7 mouse cellular contexts compared by ENCODE assay signal in the genomic region with DNA sequence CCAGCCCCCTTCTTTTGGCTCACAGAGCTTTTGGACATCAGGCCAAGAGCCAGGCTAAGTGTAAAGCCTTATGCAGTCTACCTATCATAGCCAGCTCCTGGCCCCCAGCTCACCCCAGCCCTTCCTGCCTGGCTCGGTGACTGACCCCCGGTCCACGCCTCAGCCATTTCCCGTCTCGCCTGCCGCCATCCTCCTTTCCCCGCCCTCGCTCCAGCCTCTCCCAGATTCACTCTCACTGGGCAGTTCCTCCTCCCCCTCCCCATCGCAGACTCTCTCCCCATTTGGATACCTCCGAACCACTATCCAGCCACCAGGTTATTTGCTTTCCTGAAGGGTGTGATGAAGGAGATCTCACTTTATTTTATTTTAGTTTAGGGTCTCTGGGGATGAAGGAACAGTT. TPM values are rescaled to one million over a fixed set of nuclear protein-coding genes. Genes with fewer than 3 reads are reported as not detected.
A peak's percentile ranks its signal among the peaks of the same experiment; 100 is the strongest.
DNase-seq lines count a peak whose midpoint lies in the region; ATAC-seq and TF ChIP-seq lines count a peak whose summit lies in the region.

No protein-coding gene starts in this region.

- H3K36me3 ChIP-seq in embryonic facial prominence, embryonic 10.5 days (replicated peaks), result no peaks in the 10 kb centered on the region
- H3K36me3 ChIP-seq in hindbrain, embryonic 13.5 days, result peaks cover 3% of the 10 kb centered on the region; the same call in 1 of the 2 replicates
- no peaks in the 10 kb centered on the region for H3K36me3 ChIP-seq in lung, embryonic 14.5 days (ENCODE audit: insufficient read depth)

- H3K27ac ChIP-seq in embryonic facial prominence, embryonic 10.5 days (replicated peaks), result no peak overlapping the region
- no peak overlapping the region for H3K27ac ChIP-seq in hindbrain, embryonic 13.5 days
- H3K27ac ChIP-seq in lung, embryonic 14.5 days (ENCODE audit: low read depth), result no peak overlapping the region

- H3K4me1 ChIP-seq in embryonic facial prominence, embryonic 10.5 days, result peaks cover 54% of the 10 kb centered on the region
- peaks cover 43% of the 10 kb centered on the region for H3K4me1 ChIP-seq in hindbrain, embryonic 13.5 days (replicated peaks)
- H3K4me1 ChIP-seq in lung, embryonic 14.5 days (ENCODE audit: insufficient read depth), result peaks cover 14% of the 10 kb centered on the region; the same call in 1 of the 2 replicates

- peak; percentile 47 for DNase-seq in Muller cell, postnatal 12 days (ENCODE audit: inconsistent ontology term)
- peak; percentile 35 for DNase-seq in embryonic facial prominence, embryonic 10.5 days (ENCODE audit: low spot score)
- DNase-seq in lung, embryonic 14.5 days, result peak; percentile 22
- no peak for DNase-seq in yolk sac, embryonic 10.5 days (ENCODE audit: low spot score)
- no peak for DNase-seq in cerebellum, postnatal 25 days
- DNase-seq in spleen, postnatal 14 days (ENCODE audit: low spot score in 2 of 2), result no peak

- no peak for TF ChIP-seq CTCF in lung, embryonic 14.5 days (IDR thresholded peaks at IDR 0.05; ENCODE audit: low read depth)

- ATAC-seq in hindbrain, embryonic 13.5 days (ENCODE audit: low FRiP score), result no peak
- ATAC-seq in lung, embryonic 14.5 days (ENCODE audit: insufficient read depth), result no peak

- peak overlapping the region; percentile 43; the same call in 1 of the 2 replicates for H3K9ac ChIP-seq in hindbrain, embryonic 13.5 days
- H3K9ac ChIP-seq in lung, embryonic 14.5 days, result no peak overlapping the region

- peaks cover 86% of the 10 kb centered on the region for H3K27me3 ChIP-seq in embryonic facial prominence, embryonic 10.5 days (replicated peaks; ENCODE audit: low read depth, poor library complexity, severe bottlenecking)
- H3K27me3 ChIP-seq in hindbrain, embryonic 13.5 days, result peaks cover 88% of the 10 kb centered on the region
- peaks cover 77% of the 10 kb centered on the region for H3K27me3 ChIP-seq in lung, embryonic 14.5 days (ENCODE audit: insufficient read depth, low read length)

- WGBS in embryonic facial prominence, embryonic 10.5 days, result under 1% methylated on average over 10 of the region's 10 CpGs
- WGBS in hindbrain, embryonic 13.5 days, result 1% methylated on average over 10 of the region's 10 CpGs
- under 1% methylated on average over 10 of the region's 10 CpGs for WGBS in lung, embryonic 14.5 days

- peak overlapping the region; percentile 50 for H3K4me3 ChIP-seq in embryonic facial prominence, embryonic 10.5 days
- H3K4me3 ChIP-seq in hindbrain, embryonic 13.5 days, result peak overlapping the region; percentile 22
- peak overlapping the region; percentile 26 for H3K4me3 ChIP-seq in lung, embryonic 14.5 days (ENCODE audit: low read depth, low read length)

- H3K4me2 ChIP-seq in hindbrain, embryonic 13.5 days, result peak overlapping the region; percentile 44
- peak overlapping the region; percentile 54 for H3K4me2 ChIP-seq in lung, embryonic 14.5 days

- no peaks in the 10 kb centered on the region for H3K9me3 ChIP-seq in embryonic facial prominence, embryonic 10.5 days
- no peaks in the 10 kb centered on the region for H3K9me3 ChIP-seq in hindbrain, embryonic 13.5 days
- no peaks in the 10 kb centered on the region for H3K9me3 ChIP-seq in lung, embryonic 14.5 days (ENCODE audit: low read depth, low read length)

RNA-seq across cellular contexts. Expression of a gene that starts 0.8 kb away (rescaled TPM):
- 0.31 and 0.34 TPM in 2 replicates for polyA plus RNA-seq in embryonic facial prominence, embryonic 10.5 days (2016; fragmentation: Nextera tagmentation; extraction: Ambion mirVana)
- 1.7 and 2.2 TPM in 2 replicates for polyA plus RNA-seq in hindbrain, embryonic 13.5 days (2015; fragmentation: Nextera tagmentation; extraction: Ambion mirVana)
- 1.0 and 1.3 TPM in 2 replicates for polyA plus RNA-seq in lung, embryonic 14.5 days (2014; fragmentation: Nextera tagmentation; extraction: Ambion mirVana)

RNA-seq across cellular contexts. Expression of a gene that starts 3.2 kb away (rescaled TPM):
- 29.2 and 29.5 TPM in 2 replicates for polyA plus RNA-seq in embryonic facial prominence, embryonic 10.5 days (2016; fragmentation: Nextera tagmentation; extraction: Ambion mirVana)
- polyA plus RNA-seq in hindbrain, embryonic 13.5 days (2015; fragmentation: Nextera tagmentation; extraction: Ambion mirVana), result 29.7 and 34.7 TPM in 2 replicates
- polyA plus RNA-seq in lung, embryonic 14.5 days (2014; fragmentation: Nextera tagmentation; extraction: Ambion mirVana), result 8.5 and 9.5 TPM in 2 replicates

RNA-seq across cellular contexts. Expression of a gene that starts 20.5 kb away (rescaled TPM):
- 23.4 and 26.9 TPM in 2 replicates for polyA plus RNA-seq in embryonic facial prominence, embryonic 10.5 days (2016; fragmentation: Nextera tagmentation; extraction: Ambion mirVana)
- polyA plus RNA-seq in hindbrain, embryonic 13.5 days (2015; fragmentation: Nextera tagmentation; extraction: Ambion mirVana), result 37.7 and 38.3 TPM in 2 replicates
- 4.5 and 5.5 TPM in 2 replicates for polyA plus RNA-seq in lung, embryonic 14.5 days (2014; fragmentation: Nextera tagmentation; extraction: Ambion mirVana)

RNA-seq across cellular contexts. Expression of a gene that starts 26.5 kb away (rescaled TPM):
- 12.1 and 12.7 TPM in 2 replicates for polyA plus RNA-seq in embryonic facial prominence, embryonic 10.5 days (2016; fragmentation: Nextera tagmentation; extraction: Ambion mirVana)
- 11.6 and 12.1 TPM in 2 replicates for polyA plus RNA-seq in hindbrain, embryonic 13.5 days (2015; fragmentation: Nextera tagmentation; extraction: Ambion mirVana)
- polyA plus RNA-seq in lung, embryonic 14.5 days (2014; fragmentation: Nextera tagmentation; extraction: Ambion mirVana), result 17.1 and 19.3 TPM in 2 replicates

RNA-seq across cellular contexts. Expression of a gene that starts 36.9 kb away (rescaled TPM):
- polyA plus RNA-seq in embryonic facial prominence, embryonic 10.5 days (2016; fragmentation: Nextera tagmentation; extraction: Ambion mirVana), result 2,343 and 2,408 TPM in 2 replicates
- 1,016 and 1,054 TPM in 2 replicates for polyA plus RNA-seq in hindbrain, embryonic 13.5 days (2015; fragmentation: Nextera tagmentation; extraction: Ambion mirVana)
- 2,161 and 2,216 TPM in 2 replicates for polyA plus RNA-seq in lung, embryonic 14.5 days (2014; fragmentation: Nextera tagmentation; extraction: Ambion mirVana)

Comparison
In these comparisons a context has a peak if more than half of its experiments do, and no peak if none do; other contexts are left out.
1. DNase-seq: peak in Muller cell, postnatal 12 days (single experiment), embryonic facial prominence, embryonic 10.5 days (single experiment) and lung, embryonic 14.5 days (single experiment); none in yolk sac, embryonic 10.5 days (single experiment), cerebellum, postnatal 25 days (0 of 2) and spleen, postnatal 14 days (0 of 2).
2. Peak in every context shown above with its lines, with median percentiles within 50 percentile points of each other: H3K4me3 ChIP-seq.